Mouse (Mus musculus) bone marrow macrophage, adult 2 months (primary cell): ENCODE measurements at regions not wholly inside any gene's neighbourhood (a gene's known extent, or its start where the extent isn't known, plus 50 kb on each side); places are given as distances from the start of the nearest gene placed in this dataset.

Source experiments
- H3K27ac ChIP-seq: 2 replicates; pipeline ENCODE4 v1.5.1; 2012; ENCODE audit warnings: low read depth, low read length; ENCODE audit not compliant: insufficient read depth
- H3K4me1 ChIP-seq: 2 replicates; pipeline ENCODE4 v1.6.1; 2012; ENCODE audit warnings: low read length; ENCODE audit not compliant: control insufficient read depth, insufficient read depth
- H3K4me3 ChIP-seq: 2 replicates; pipeline ENCODE4 v1.5.1; 2012; ENCODE audit warnings: mild to moderate bottlenecking, low read length, moderate library complexity; ENCODE audit not compliant: insufficient read depth
- CTCF ChIP-seq: IDR thresholded peaks from 2 replicates; pipeline ENCODE4 v1.5.1; 2012; ENCODE audit warnings: low read depth, mild to moderate bottlenecking, low read length, moderate library complexity
- POLR2A ChIP-seq: IDR thresholded peaks from 2 replicates; pipeline ENCODE4 v1.6.1; 2012; ENCODE audit warnings: mild to moderate bottlenecking, low read depth, low read length, borderline replicate concordance

DNA sequence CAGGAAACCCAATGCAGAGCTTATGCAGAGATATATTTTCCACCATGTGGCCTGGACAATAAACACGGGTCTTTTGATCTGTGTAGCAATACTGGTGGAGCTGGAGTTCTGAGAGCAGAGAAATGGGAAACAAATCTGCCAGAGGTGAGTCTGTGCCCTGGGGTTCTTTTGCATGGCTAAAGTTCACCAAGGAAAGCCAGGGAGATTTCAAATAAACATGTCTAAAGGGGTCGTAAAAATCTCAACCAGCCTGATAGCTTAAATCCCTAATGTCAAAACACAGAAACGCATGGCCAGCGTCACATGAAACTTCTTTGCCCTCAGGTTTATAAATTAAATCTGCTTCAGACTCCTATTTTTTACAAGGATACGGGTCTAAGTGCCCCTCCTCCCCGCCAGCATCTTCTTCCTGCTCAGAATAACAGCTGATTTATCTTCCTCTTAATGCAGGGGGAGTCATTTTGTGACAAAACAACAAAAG is 163.0 kb downstream of the Twistnb start:
- Histone ChIP-seq H3K4me1 (no peaks in the 10 kb centered on the region), H3K27ac (no peak overlapping the region), H3K4me3 (no peak overlapping the region)
- no peak for TF ChIP-seq POLR2A
- no peak for TF ChIP-seq CTCF

DNA sequence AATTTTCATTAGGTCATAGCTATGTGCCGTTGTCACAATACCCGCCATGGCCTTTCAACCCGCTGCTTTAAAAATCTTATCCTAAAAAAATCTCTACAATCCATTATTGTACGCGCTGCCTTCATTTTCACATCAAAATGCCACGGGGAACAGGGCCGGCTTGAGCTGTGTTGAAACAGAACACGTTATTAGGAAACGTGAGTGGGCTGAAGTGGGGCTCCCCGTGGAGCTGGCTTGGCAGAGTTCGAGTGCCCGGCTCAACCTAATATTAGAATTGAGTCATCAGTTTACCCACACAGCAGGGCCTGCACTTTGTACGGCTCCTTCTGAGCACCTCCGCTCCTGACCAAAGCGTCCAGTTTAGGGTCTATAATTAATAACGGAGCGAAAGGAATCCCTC is 163.5 kb downstream of the Twistnb start:
- Histone ChIP-seq H3K4me1 (no peaks in the 10 kb centered on the region), H3K4me3 (no peak overlapping the region), H3K27ac (no peak overlapping the region)
- TF ChIP-seq CTCF (no peak), POLR2A (no peak)

DNA sequence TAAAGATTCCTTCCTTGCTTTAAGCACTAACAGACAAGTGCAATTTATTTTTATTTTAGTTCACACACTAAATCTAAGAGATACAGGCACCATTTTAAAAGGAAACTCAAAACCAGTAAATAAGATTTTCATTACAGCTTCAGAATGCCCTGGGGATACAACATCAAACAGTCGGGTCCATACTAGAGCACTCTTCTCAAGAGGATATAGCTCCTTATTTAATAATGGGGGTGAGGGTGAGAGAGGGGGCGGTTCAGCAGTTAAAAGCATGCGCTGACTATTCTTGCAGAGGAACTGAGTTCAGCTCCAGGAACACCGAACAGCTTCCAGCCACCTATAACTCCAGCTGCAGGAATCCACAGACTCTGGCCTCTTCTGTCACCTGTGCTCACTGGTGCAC is 164.2 kb downstream of the Twistnb start:
- Histone ChIP-seq H3K4me1 (no peaks in the 10 kb centered on the region), H3K4me3 (no peak overlapping the region), H3K27ac (no peak overlapping the region)
- TF ChIP-seq CTCF (no peak), POLR2A (no peak)

DNA sequence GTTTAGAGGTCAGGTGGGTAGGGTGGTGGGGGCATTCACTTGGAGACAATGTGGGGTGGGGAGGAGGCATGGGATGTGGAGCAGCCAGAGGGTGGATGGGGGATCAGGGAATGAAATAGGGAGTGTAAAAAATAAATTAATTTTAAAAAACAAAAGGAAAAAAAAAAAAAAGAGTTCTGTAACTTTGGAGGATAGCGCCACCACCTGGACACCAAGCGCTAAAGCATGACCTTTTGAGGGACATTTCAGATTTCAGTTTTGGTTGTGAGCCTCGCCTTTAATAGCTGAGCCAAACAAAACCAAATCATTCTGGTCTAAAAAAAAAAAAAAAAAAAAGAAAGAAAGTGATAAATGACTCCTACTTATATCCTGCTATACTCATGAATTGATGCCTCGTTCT is 176.0 kb downstream of the Twistnb start:
- TF ChIP-seq CTCF (no peak), POLR2A (no peak)
- Histone ChIP-seq H3K4me1 (no peaks in the 10 kb centered on the region), H3K4me3 (no peak overlapping the region), H3K27ac (no peak overlapping the region)

DNA sequence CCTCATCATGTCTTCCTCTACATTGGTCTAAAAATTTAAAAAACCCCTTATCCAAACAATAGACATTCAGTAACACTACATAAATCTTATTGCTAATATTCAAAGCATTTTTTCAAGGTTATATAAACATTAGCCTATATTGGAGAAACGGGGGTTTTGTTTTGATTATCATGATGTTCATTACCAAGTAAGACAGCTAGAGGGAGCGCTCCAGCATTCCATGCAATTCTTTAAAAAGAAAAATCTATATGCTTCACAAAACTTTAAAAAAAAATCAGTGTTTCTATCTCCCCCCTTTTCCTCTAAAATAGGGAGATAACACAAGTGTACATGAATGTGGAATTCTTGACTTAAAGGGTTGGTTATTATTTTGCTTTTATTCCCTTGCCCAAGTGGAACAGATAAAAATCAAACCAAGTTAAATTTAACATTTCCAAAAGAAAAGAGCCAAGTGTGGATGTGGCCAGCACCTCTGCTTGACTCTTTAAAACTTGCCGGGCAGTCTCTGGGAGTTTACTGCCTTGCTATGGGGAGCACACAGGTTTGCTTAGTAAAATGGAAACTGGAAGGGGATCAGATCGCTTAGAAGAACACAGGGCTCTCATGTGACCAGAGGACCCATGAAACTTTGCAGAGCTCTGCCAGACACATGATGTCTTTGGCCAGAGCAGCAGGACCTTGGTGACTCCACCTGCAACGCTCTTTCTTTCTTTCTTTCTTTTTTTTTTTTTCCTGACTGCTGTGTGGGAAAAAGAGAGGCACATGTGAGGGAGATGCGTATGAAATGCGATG is 178.6 kb downstream of the Twistnb start:
- Histone ChIP-seq H3K27ac (no peak overlapping the region), H3K4me3 (no peak overlapping the region), H3K4me1 (no peaks in the 10 kb centered on the region)
- TF ChIP-seq CTCF (no peak), POLR2A (no peak)

DNA sequence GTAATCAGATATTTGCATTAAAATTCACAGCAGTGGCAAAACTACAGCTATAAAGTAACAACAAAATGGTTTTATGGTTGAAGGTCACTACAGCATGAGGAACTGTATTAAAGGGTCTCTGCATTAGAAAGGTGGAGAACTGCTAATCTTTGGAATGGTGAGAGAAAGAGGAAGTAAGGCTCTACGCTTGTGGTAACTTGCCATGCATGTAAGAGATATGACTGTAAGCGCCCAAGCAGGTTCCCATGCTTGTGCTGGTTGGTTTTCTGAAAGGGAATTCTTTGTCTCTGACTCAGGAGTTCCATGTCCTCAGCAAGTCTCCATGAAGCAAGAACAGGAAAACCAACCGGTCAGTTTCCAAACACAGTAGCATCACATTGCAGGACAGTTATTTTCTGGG is 182.9 kb downstream of the Twistnb start:
- TF ChIP-seq POLR2A (no peak), CTCF (no peak)
- Histone ChIP-seq H3K27ac (no peak overlapping the region), H3K4me1 (no peaks in the 10 kb centered on the region), H3K4me3 (no peak overlapping the region)

DNA sequence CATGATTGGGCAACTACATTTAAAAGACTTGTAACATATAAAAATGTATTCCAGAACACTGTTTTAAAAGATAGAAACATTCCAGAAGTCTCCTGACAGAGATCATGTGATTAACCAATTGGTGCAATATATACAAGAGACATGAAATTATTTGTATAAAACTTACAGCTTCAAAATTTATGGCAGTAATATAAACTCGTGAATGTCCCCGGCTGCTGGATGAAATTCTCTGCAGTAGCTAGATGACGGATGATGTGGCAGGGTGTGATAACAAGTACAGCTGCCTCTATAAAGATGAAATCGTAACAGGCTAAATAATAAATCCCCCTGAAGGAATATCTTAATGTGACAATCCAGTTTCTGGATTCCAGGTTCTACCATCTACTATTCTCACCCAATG is 191.0 kb downstream of the Twistnb start:
- Histone ChIP-seq H3K27ac (no peak overlapping the region), H3K4me3 (no peak overlapping the region), H3K4me1 (no peaks in the 10 kb centered on the region)
- no peak for TF ChIP-seq POLR2A
- TF ChIP-seq CTCF = no peak

DNA sequence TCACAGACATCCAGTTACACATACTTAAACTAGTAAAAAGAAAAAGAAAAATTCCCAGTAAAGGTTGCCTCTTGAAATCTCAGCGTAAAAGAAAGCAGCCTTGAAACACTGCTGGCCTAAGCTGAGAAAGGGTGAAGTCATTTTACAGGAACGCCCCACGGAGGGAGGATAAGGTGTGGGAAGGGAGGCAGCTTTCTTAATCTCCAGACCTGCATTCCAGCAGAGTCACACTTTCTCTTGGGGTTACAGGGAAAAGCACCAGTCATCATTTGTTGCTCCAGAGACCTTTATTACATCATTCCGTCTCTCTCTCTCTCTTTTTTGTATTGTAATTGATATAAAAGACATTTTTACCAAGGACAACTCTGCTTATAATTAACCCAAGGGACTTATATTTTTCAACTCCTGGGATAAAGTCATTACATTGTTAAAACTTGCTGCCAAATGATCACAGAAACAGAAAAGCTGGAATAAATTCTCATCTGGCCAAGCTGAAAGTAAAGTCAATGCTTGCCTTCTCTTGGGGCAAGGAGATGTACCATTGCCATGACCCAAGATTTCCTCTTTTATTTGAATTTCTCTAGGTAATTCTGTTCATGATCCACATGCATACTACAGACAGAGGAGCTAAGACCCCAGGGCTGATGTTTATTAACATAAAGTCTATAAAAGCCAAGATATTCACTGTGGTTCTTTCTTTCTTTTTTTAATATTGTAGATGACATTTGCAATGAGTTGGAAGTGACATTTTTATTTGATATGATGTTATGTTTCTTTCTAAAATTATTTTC is 196.9 kb downstream of the Twistnb start:
- no peaks in the 10 kb centered on the region for H3K4me1 ChIP-seq

DNA sequence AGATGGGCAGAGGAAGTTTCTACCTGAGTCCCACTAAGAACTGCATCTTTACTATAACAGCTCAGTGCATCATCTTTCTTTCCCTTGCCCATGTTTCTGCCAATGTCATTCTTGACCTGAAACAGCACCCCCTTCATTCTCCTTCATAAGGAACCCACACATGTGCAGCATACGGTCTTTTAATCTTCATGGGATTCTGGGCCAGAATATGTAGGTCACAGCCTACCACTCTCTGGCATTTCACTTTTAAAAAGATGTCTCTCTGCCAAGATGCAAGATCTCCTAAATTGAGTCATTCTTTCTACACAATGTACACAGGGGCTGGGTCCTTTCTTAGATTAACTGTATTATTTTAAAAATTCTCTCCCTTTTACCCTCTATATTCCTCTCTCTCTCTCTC is 223.2 kb downstream of the Twistnb start:
- no peak for TF ChIP-seq CTCF
- no peak for TF ChIP-seq POLR2A
- no peak overlapping the region for H3K4me3 ChIP-seq

More for the DNA sequence above, 196.9 kb downstream of the Twistnb start:
- TF ChIP-seq POLR2A = no peak
- no peak for TF ChIP-seq CTCF
- no peak overlapping the region for H3K27ac ChIP-seq
- no peak overlapping the region for H3K4me3 ChIP-seq

DNA sequence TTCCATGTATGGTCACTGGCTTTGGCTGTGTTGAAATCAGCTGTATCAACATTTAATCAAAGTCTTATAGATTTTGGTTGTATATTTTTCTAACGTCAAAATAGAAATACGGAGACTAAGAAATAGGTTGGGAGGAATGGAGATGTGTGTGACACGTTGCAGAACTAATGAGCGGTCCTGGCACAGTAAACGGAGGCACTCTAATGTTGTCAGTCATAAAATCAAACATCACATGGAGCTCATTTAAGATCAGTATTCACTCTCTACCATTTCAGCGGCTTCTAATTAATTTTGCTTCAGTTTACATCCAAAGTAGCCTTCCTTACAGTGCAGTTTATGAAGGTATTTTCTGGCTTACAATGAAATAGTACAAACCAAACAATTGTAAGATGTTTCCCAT is 246.1 kb downstream of the Twistnb start:
- no peak overlapping the region for H3K4me3 ChIP-seq
- TF ChIP-seq CTCF (no peak), POLR2A (no peak)
- H3K27ac ChIP-seq = no peak overlapping the region
- H3K4me1 ChIP-seq = no peaks in the 10 kb centered on the region

More for the DNA sequence above, 223.2 kb downstream of the Twistnb start:
- no peaks in the 10 kb centered on the region for H3K4me1 ChIP-seq
- H3K27ac ChIP-seq = no peak overlapping the region
